Mouse (Mus musculus): ENCODE measurements around the gene Nav2.

- TF ChIP-seq CTCF (IDR thresholded peaks at IDR 0.05 in 2 of 3, conservative IDR thresholded peaks at IDR 0.05 in 1 of 3; ENCODE audit: control insufficient read depth in 1 of 3, insufficient read depth in 1 of 3, low read depth in 2 of 3, low read length in 3 of 3, poor library complexity in 1 of 3, severe bottlenecking in 1 of 3) (no peak), SMC3 (IDR thresholded peaks at IDR 0.05; ENCODE audit: low read depth, low read length) (no peak), GATA1 (IDR thresholded peaks at IDR 0.05; ENCODE audit: low read depth, low read length) (no peak), GABPA (IDR thresholded peaks at IDR 0.05; ENCODE audit: low read depth, low read length) (no peak), POLR2A (IDR thresholded peaks at IDR 0.05; ENCODE audit: control insufficient read depth in 1 of 2, insufficient read depth in 1 of 2, low read depth in 1 of 2, low read length in 2 of 2, poor library complexity in 1 of 2) (no peak), EP300 (IDR thresholded peaks at IDR 0.05; ENCODE audit: low read depth in 1 of 2, low read length in 2 of 2) (no peak), TCF12 (IDR thresholded peaks at IDR 0.05; ENCODE audit: low read depth, low read length) (no peak), ETS1 (IDR thresholded peaks at IDR 0.05; ENCODE audit: low read depth, low read length) (no peak), ELF1 (IDR thresholded peaks at IDR 0.05; ENCODE audit: low read depth, low read length) (no peak), UBTF (IDR thresholded peaks at IDR 0.05; ENCODE audit: borderline replicate concordance, insufficient read depth, low read depth, low read length) (no peak)
Measured at GRCm38 (mm10) chr7:48963554-48963953, 55.0 kb downstream of the Nav2 start.

All from MEL (cell line).